Mouse (Mus musculus): ENCODE data around the gene Cd200. TPM values are rescaled to one million over a fixed set of nuclear protein-coding genes. Genes with fewer than 3 reads are reported as not detected.
A peak's percentile ranks its signal among the peaks of the same experiment; 100 is the strongest.

Cd200 gene
- polyA plus RNA-seq, 1 experiment from 2014 or later: 3.2 TPM

DNA sequence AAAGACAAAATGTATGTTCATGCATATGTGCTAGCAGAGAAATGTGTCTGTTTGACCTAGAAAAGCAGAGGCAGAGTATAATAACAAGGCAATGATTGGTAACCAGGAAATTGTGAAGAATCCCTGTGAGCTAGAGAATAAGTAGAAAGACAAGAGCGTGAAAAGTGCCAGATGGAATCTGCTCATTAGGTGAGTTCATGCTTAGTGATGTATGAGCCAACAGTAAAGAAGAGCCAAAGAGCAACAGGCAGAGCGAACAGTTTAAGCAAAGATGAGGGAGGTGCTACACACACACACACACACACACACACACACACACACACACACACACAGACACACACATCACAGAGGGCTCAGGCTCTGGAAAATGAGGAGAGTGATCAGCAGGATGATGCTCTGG is 11.4 kb downstream of the Cd200 start:
- H3K9me3 ChIP-seq (ENCODE audit: low read length): no peaks in the 10 kb centered on the region
- H3K27ac ChIP-seq (ENCODE audit: low read depth): no peak overlapping the region
- DNase-seq (no peak), ATAC-seq (no peak)
- no peaks in the 10 kb centered on the region for H3K27me3 ChIP-seq (ENCODE audit: insufficient read depth, low read length)
- H3K36me3 ChIP-seq (replicated peaks; ENCODE audit: insufficient read depth, low read length): no peaks in the 10 kb centered on the region
- H3K4me1 ChIP-seq (ENCODE audit: insufficient read depth): no peaks in the 10 kb centered on the region
- no peak overlapping the region for H3K9ac ChIP-seq (replicated peaks)
- WGBS (ENCODE audit: insufficient replicate concordance): 68% methylated on average over 2 of the region's 2 CpGs
- H3K4me3 ChIP-seq (ENCODE audit: low read depth, low read length): no peak overlapping the region
- TF ChIP-seq EP300 (IDR thresholded peaks at IDR 0.05; ENCODE audit: low read depth): no peak
- no peak for TF ChIP-seq CTCF (IDR thresholded peaks at IDR 0.05; ENCODE audit: low read depth)
- H3K4me2 ChIP-seq (ENCODE audit: low read depth, low read length): no peak overlapping the region

DNA sequence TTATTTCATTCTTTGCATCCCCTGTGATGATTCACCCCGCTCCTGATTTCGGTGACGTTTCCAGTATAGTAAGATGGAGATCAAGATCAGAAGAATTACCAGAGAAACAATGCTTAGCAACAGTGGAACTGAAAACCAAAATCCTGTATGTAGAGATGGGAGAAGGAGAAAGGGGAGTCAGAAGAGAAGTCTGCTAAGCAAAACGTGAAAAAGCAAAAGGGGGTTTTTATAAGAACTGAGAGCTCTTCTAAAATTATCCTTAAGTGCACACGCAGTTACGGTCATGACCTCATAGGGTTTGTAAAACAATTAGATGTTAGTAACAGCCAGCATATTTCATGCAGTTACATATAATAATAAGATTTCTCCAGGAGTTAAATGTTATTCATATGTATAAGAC is 16.6 kb downstream of the Cd200 start:
- Histone ChIP-seq H3K27me3 (ENCODE audit: insufficient read depth, low read length) (no peaks in the 10 kb centered on the region), H3K9me3 (ENCODE audit: low read length) (no peaks in the 10 kb centered on the region), H3K9ac (replicated peaks) (no peak overlapping the region), H3K4me1 (ENCODE audit: insufficient read depth) (no peaks in the 10 kb centered on the region), H3K27ac (ENCODE audit: low read depth) (no peak overlapping the region), H3K36me3 (replicated peaks; ENCODE audit: insufficient read depth, low read length) (no peaks in the 10 kb centered on the region), H3K4me3 (ENCODE audit: low read depth, low read length) (no peak overlapping the region), H3K4me2 (ENCODE audit: low read depth, low read length) (no peak overlapping the region)
- TF ChIP-seq CTCF (IDR thresholded peaks at IDR 0.05; ENCODE audit: low read depth) (no peak), EP300 (IDR thresholded peaks at IDR 0.05; ENCODE audit: low read depth) (no peak)
- WGBS (ENCODE audit: insufficient replicate concordance): 84% methylated on average over 6 of the region's 6 CpGs
- DNase-seq (no peak), ATAC-seq (no peak)

DNA sequence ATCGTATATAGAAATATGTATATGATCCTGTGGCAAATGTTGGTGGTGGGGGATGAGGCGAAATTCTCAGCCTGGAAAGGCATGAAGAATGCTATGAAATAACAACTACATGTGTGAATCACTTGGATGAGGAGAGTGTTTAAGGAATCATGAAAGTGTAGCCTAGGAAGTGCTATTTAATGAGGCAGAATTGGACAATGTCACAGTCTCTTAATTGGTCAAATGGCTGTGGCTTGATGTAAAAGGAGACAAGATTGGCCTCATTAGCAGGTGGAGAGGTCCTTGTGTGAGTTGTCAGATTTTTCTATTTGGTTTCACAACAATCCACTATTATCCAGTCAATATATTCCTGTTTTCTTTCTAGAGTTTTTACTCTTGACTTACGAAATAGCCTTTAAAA is 17.2 kb downstream of the Cd200 start:
- Histone ChIP-seq H3K9me3 (ENCODE audit: low read length) (no peaks in the 10 kb centered on the region), H3K36me3 (replicated peaks; ENCODE audit: insufficient read depth, low read length) (no peaks in the 10 kb centered on the region), H3K4me3 (ENCODE audit: low read depth, low read length) (no peak overlapping the region), H3K4me1 (ENCODE audit: insufficient read depth) (no peaks in the 10 kb centered on the region), H3K27me3 (ENCODE audit: insufficient read depth, low read length) (no peaks in the 10 kb centered on the region), H3K4me2 (ENCODE audit: low read depth, low read length) (no peak overlapping the region), H3K9ac (replicated peaks) (no peak overlapping the region), H3K27ac (ENCODE audit: low read depth) (no peak overlapping the region)
- TF ChIP-seq CTCF (IDR thresholded peaks at IDR 0.05; ENCODE audit: low read depth) (no peak), EP300 (IDR thresholded peaks at IDR 0.05; ENCODE audit: low read depth) (no peak)
- WGBS (ENCODE audit: insufficient replicate concordance): 77% methylated on average over 3 of the region's 3 CpGs
- DNase-seq: no peak
- ATAC-seq: no peak

DNA sequence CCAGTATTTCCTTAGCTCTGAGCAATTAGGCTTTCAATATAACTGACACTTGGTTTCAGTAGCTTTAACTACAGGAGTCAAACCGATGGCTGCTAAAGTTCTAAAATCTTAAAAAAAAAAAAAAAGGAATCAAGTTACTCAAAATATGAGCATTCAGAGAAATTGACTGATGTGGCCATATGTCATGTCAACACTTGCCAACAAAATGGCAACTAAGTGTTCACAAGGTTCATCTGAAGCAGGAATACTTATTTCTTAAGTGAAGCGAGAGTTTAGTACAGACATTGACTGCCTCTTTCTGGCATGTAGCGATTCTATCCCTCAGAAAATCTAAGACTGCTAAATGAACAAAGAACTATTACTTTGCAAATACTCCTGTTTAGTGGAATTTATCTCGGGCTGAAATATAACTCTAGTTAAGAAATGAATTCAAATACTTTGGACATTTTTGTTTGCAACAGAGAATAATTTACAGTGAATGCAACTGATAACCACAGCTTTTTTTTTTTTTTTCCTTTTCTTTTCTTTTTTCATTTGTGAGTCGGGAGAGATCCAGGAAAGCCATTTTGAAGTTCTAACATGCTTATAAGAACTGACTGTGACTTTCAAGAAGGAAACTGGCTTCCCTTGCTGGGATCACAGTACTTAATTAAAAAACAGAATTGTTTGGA is 18.4 kb downstream of the Cd200 start:
- H3K27me3 ChIP-seq (ENCODE audit: insufficient read depth, low read length): no peaks in the 10 kb centered on the region
- H3K27ac ChIP-seq (ENCODE audit: low read depth): no peak overlapping the region
- TF ChIP-seq EP300 (IDR thresholded peaks at IDR 0.05; ENCODE audit: low read depth): no peak
- TF ChIP-seq CTCF (IDR thresholded peaks at IDR 0.05; ENCODE audit: low read depth): no peak
- WGBS (ENCODE audit: insufficient replicate concordance): 75% methylated on average over 5 of the region's 5 CpGs
- no peaks in the 10 kb centered on the region for H3K36me3 ChIP-seq (replicated peaks; ENCODE audit: insufficient read depth, low read length)
- H3K4me3 ChIP-seq (ENCODE audit: low read depth, low read length): no peak overlapping the region
- no peaks in the 10 kb centered on the region for H3K9me3 ChIP-seq (ENCODE audit: low read length)
- no peak overlapping the region for H3K4me2 ChIP-seq (ENCODE audit: low read depth, low read length)
- H3K4me1 ChIP-seq (ENCODE audit: insufficient read depth): no peaks in the 10 kb centered on the region
- no peak overlapping the region for H3K9ac ChIP-seq (replicated peaks)
- DNase-seq: no peak
- ATAC-seq: no peak

DNA sequence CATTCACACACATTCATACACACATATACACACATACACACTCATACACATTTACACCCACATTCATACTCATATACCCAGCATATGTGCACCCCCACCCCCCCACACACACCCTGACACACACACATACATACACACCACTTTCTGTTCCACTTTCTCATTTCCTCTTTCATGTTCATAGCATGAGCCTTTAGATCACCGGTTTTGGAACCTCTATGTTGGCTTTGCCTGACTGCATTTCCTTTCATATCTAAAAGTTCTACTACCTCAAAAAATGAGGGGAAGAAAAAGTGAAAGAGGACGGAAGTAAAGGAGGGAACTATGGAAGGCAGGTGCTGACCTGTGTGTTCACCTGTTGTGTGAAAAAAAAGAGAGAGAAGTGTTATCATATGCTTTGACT is 19.0 kb downstream of the Cd200 start:
- 33% methylated on average over 2 of the region's 2 CpGs for WGBS (ENCODE audit: insufficient replicate concordance)
- Histone ChIP-seq H3K4me2 (ENCODE audit: low read depth, low read length) (no peak overlapping the region), H3K27ac (ENCODE audit: low read depth) (no peak overlapping the region), H3K9ac (replicated peaks) (no peak overlapping the region), H3K4me1 (ENCODE audit: insufficient read depth) (no peaks in the 10 kb centered on the region), H3K27me3 (ENCODE audit: insufficient read depth, low read length) (no peaks in the 10 kb centered on the region), H3K4me3 (ENCODE audit: low read depth, low read length) (no peak overlapping the region), H3K9me3 (ENCODE audit: low read length) (no peaks in the 10 kb centered on the region), H3K36me3 (replicated peaks; ENCODE audit: insufficient read depth, low read length) (no peaks in the 10 kb centered on the region)
- no peak for TF ChIP-seq EP300 (IDR thresholded peaks at IDR 0.05; ENCODE audit: low read depth)
- no peak for TF ChIP-seq CTCF (IDR thresholded peaks at IDR 0.05; ENCODE audit: low read depth)
- DNase-seq: peak; percentile 21
- ATAC-seq: peak; percentile 55

DNA sequence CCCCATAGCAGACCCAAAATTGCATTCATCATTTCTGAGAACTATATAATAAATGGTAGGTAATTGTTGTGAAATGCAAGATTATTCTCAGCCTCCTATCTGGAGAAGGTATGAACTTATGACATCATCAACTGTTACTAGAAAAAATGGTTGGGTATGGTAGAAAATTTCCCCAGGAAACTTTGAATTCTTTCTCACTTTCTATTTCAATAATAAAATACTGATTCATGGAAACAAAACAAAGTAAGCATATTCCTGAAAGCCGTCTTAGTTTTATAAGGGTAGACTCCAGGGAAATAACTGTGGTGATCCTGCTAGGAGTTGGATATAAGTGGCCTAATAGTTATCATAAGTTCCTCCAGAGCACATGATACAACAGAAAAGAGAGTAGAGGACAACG is 19.8 kb downstream of the Cd200 start:
- ATAC-seq (no peak), DNase-seq (no peak)
- no peaks in the 10 kb centered on the region for H3K36me3 ChIP-seq (replicated peaks; ENCODE audit: insufficient read depth, low read length)
- no peak overlapping the region for H3K4me3 ChIP-seq (ENCODE audit: low read depth, low read length)
- H3K9me3 ChIP-seq (ENCODE audit: low read length): no peaks in the 10 kb centered on the region
- no peak overlapping the region for H3K9ac ChIP-seq (replicated peaks)
- WGBS (ENCODE audit: insufficient replicate concordance): 67% methylated on average over 2 of the region's 2 CpGs
- no peak overlapping the region for H3K4me2 ChIP-seq (ENCODE audit: low read depth, low read length)
- H3K4me1 ChIP-seq (ENCODE audit: insufficient read depth): no peaks in the 10 kb centered on the region
- no peak overlapping the region for H3K27ac ChIP-seq (ENCODE audit: low read depth)
- H3K27me3 ChIP-seq (ENCODE audit: insufficient read depth, low read length): no peaks in the 10 kb centered on the region
- TF ChIP-seq CTCF (IDR thresholded peaks at IDR 0.05; ENCODE audit: low read depth) (no peak), EP300 (IDR thresholded peaks at IDR 0.05; ENCODE audit: low read depth) (no peak)

DNA sequence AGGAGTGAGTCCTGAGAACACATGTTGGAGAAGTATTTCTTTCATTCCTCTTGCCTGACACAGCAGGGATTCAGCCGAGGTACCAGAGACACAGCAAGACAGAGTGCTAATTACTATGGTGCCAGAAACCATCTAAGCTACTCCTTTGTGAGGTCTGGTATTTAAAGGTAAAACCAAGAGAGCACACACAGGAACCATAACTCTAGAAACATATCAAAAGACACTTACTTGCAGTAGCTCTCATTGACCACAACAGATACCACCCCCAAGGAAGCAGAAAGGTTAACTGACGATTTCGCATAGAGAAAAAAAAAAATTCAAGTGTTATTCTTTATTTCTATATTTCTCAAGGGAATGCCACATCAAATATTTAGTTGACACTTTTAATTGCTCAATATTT is 27.0 kb downstream of the Cd200 start:
- Histone ChIP-seq H3K9me3 (ENCODE audit: low read length) (no peaks in the 10 kb centered on the region), H3K4me2 (ENCODE audit: low read depth, low read length) (no peak overlapping the region), H3K36me3 (replicated peaks; ENCODE audit: insufficient read depth, low read length) (no peaks in the 10 kb centered on the region), H3K27ac (ENCODE audit: low read depth) (no peak overlapping the region), H3K27me3 (ENCODE audit: insufficient read depth, low read length) (no peaks in the 10 kb centered on the region), H3K9ac (replicated peaks) (no peak overlapping the region), H3K4me3 (ENCODE audit: low read depth, low read length) (no peak overlapping the region), H3K4me1 (ENCODE audit: insufficient read depth) (no peaks in the 10 kb centered on the region)
- DNase-seq (no peak), ATAC-seq (no peak)
- no peak for TF ChIP-seq EP300 (IDR thresholded peaks at IDR 0.05; ENCODE audit: low read depth)
- TF ChIP-seq CTCF (IDR thresholded peaks at IDR 0.05; ENCODE audit: low read depth): no peak
- 73% methylated on average over 3 of the region's 3 CpGs for WGBS (ENCODE audit: insufficient replicate concordance)
